9 mouse cellular contexts compared by ENCODE assay signal in genomic region chr19:40395757-40396661, GRCm38 (mm10).
DNase-seq lines count a peak whose midpoint lies in the region; ATAC-seq lines count a peak whose summit lies in the region.
"Had no signal": no experiment of that assay in that cellular context is flagged by ENCODE, and none has a peak within 500 bp of the region (broad histone marks: within the 10 kb centered on the region; RNA-seq: fewer than 3 reads in every experiment).

No protein-coding gene starts in this region.

- peaks cover 11% of the 10 kb centered on the region; the same call in 1 of the 2 replicates for H3K4me1 ChIP-seq in midbrain, embryonic 10.5 days
- H3K4me1 ChIP-seq in midbrain, embryonic 13.5 days (replicated peaks), result peaks cover 14% of the 10 kb centered on the region; the same call in 1 of the 2 replicates
- H3K4me1 ChIP-seq in embryonic facial prominence, embryonic 15.5 days, result peaks cover 19% of the 10 kb centered on the region
- H3K4me1 ChIP-seq in hindbrain, embryonic 14.5 days (replicated peaks; ENCODE audit: control insufficient read depth, insufficient read depth, low read length), result no peaks in the 10 kb centered on the region
- 0 out of 2 replicates have a peak, but pooled peaks cover 10% of the 10 kb centered on the region for H3K4me1 ChIP-seq in stomach, embryonic 15.5 days

- no peak for ATAC-seq in midbrain, embryonic 13.5 days
- no peak for ATAC-seq in embryonic facial prominence, embryonic 15.5 days (ENCODE audit: insufficient number of reproducible peaks, low FRiP score, low TSS enrichment, low read depth)
- ATAC-seq in hindbrain, embryonic 14.5 days (ENCODE audit: low FRiP score), result no peak
- no peak for ATAC-seq in stomach, embryonic 15.5 days (ENCODE audit: insufficient read depth, low FRiP score, low read depth)

- no peaks in the 10 kb centered on the region for H3K27me3 ChIP-seq in midbrain, embryonic 10.5 days (ENCODE audit: low read depth, poor library complexity, severe bottlenecking)
- no peaks in the 10 kb centered on the region for H3K27me3 ChIP-seq in midbrain, embryonic 13.5 days
- H3K27me3 ChIP-seq in embryonic facial prominence, embryonic 15.5 days, result no peaks in the 10 kb centered on the region
- no peaks in the 10 kb centered on the region for H3K27me3 ChIP-seq in hindbrain, embryonic 14.5 days (ENCODE audit: control insufficient read depth, insufficient read depth, low read length)
- no peaks in the 10 kb centered on the region for H3K27me3 ChIP-seq in stomach, embryonic 15.5 days (replicated peaks)

- H3K36me3 ChIP-seq in midbrain, embryonic 10.5 days, result 0 out of 2 replicates have a peak, but pooled peaks cover 3% of the 10 kb centered on the region
- H3K36me3 ChIP-seq in midbrain, embryonic 13.5 days, result peaks cover 22% of the 10 kb centered on the region; the same call in 1 of the 2 replicates
- no peaks in the 10 kb centered on the region for H3K36me3 ChIP-seq in embryonic facial prominence, embryonic 15.5 days
- H3K36me3 ChIP-seq in hindbrain, embryonic 14.5 days (replicated peaks; ENCODE audit: control insufficient read depth, insufficient read depth), result peaks cover 16% of the 10 kb centered on the region
- peaks cover 3% of the 10 kb centered on the region; the same call in 1 of the 2 replicates for H3K36me3 ChIP-seq in stomach, embryonic 15.5 days

- H3K4me2 ChIP-seq in midbrain, embryonic 13.5 days (replicated peaks), result no peak overlapping the region
- H3K4me2 ChIP-seq in embryonic facial prominence, embryonic 15.5 days (replicated peaks), result no peak overlapping the region
- H3K4me2 ChIP-seq in hindbrain, embryonic 14.5 days (replicated peaks), result no peak overlapping the region
- no peak overlapping the region for H3K4me2 ChIP-seq in stomach, embryonic 15.5 days

- no peak for DNase-seq in midbrain, embryonic 10.5 days (ENCODE audit: low spot score)
- DNase-seq in hindbrain, embryonic 14.5 days (ENCODE audit: low spot score), result no peak
- no peak for DNase-seq in embryo, embryonic 11 days
- no peak for DNase-seq in thymus, postnatal 10 days (ENCODE audit: low spot score in 2 of 2)
- DNase-seq in thymus, postnatal 25 days, result no peak
- DNase-seq: adrenal gland, adult 8-10 months had no signal

- H3K9ac ChIP-seq in midbrain, embryonic 13.5 days (replicated peaks), result no peak overlapping the region
- no peak overlapping the region for H3K9ac ChIP-seq in embryonic facial prominence, embryonic 15.5 days
- no peak overlapping the region for H3K9ac ChIP-seq in hindbrain, embryonic 14.5 days
- H3K9ac ChIP-seq in stomach, embryonic 15.5 days, result no peak overlapping the region

- no peaks in the 10 kb centered on the region for H3K9me3 ChIP-seq in midbrain, embryonic 10.5 days (replicated peaks)
- H3K9me3 ChIP-seq in midbrain, embryonic 13.5 days, result no peaks in the 10 kb centered on the region
- no peaks in the 10 kb centered on the region for H3K9me3 ChIP-seq in embryonic facial prominence, embryonic 15.5 days (replicated peaks)
- H3K9me3 ChIP-seq in hindbrain, embryonic 14.5 days (ENCODE audit: control insufficient read depth, low read length), result no peaks in the 10 kb centered on the region
- no peaks in the 10 kb centered on the region for H3K9me3 ChIP-seq in stomach, embryonic 15.5 days

- no peak overlapping the region for H3K4me3 ChIP-seq in midbrain, embryonic 10.5 days
- no peak overlapping the region for H3K4me3 ChIP-seq in midbrain, embryonic 13.5 days (replicated peaks)
- no peak overlapping the region for H3K4me3 ChIP-seq in embryonic facial prominence, embryonic 15.5 days (replicated peaks)
- no peak overlapping the region for H3K4me3 ChIP-seq in hindbrain, embryonic 14.5 days (replicated peaks; ENCODE audit: low read length)
- H3K4me3 ChIP-seq in stomach, embryonic 15.5 days (replicated peaks), result no peak overlapping the region

- H3K27ac ChIP-seq in midbrain, embryonic 10.5 days (replicated peaks), result peak overlapping the region; percentile 43; the same call in 1 of the 2 replicates
- no peak overlapping the region; the same call in 1 of the 2 replicates for H3K27ac ChIP-seq in midbrain, embryonic 13.5 days
- H3K27ac ChIP-seq in embryonic facial prominence, embryonic 15.5 days (replicated peaks), result peak overlapping the region; percentile 74
- peak overlapping the region; percentile 2; the same call in 1 of the 2 replicates for H3K27ac ChIP-seq in hindbrain, embryonic 14.5 days
- peak overlapping the region; percentile 74 for H3K27ac ChIP-seq in stomach, embryonic 15.5 days

- WGBS in midbrain, embryonic 10.5 days, result 74% methylated on average over 14 of the region's 14 CpGs
- 59% methylated on average over 14 of the region's 14 CpGs for WGBS in midbrain, embryonic 13.5 days
- WGBS in embryonic facial prominence, embryonic 15.5 days, result 76% methylated on average over 14 of the region's 14 CpGs
- WGBS in hindbrain, embryonic 14.5 days, result 54% methylated on average over 14 of the region's 14 CpGs
- 74% methylated on average over 14 of the region's 14 CpGs for WGBS in stomach, embryonic 15.5 days
